Mouse (Mus musculus): ENCODE measurements around the gene Nyap1. TPM values are rescaled to one million over a fixed set of nuclear protein-coding genes. Genes with fewer than 3 reads are reported as not detected.
"Not testable (repeated sequence)": the region's sequence is repeated elsewhere in the genome, so short reads cannot be mapped to it uniquely, and the experiment has no call there.

Nyap1 gene
- total RNA-seq, 2 experiments from 2014 or later = 3.1 to 3.3 TPM

DNA sequence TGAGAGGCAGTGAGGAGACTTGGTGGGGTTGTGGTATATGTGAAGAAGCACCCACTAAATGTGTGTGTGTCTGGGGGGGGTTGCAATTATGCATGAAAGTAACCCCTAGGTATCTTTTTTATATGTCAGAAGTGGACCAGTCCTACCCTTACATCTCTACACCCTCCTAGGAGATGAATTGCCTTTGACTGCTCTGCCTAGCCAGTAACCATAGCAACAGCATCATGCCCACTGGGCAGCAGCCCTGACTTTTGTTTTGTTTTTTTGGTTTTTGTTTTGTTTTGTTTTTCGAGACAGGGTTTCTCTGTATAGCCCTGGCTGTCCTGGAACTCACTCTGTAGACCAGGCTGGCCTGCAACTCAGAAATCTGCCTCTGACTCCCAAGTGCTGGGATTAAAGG, 27.1 kb upstream of the Nyap1 start:
- no peak for DNase-seq

DNA sequence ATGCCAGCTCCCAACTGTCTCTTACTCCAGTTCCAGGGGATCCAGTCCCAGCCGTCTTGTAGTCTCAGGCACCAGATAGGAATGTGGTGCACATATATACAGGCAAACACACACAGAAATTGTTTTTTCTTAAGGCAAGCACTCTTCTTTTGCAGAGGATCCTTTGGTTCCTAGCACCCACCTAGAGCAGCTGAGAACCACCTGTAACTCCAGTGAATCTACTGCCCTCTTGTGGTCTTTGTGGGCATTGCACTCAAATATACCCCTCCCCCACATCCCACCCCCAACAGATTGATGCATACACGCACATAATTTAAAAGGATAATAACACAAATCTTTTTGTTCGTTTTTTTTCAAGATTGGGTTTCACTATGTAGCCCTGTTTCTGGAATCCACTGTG, 24.9 kb upstream of the Nyap1 start:
- no peak for DNase-seq

- no peak for DNase-seq
These were observed 23.4 kb upstream of the Nyap1 start for GRCm38 (mm10) chr5:137764609-137765340.

- DNase-seq = peak; percentile 90
These were observed 18.6 kb upstream of the Nyap1 start for GRCm38 (mm10) chr5:137759971-137760412.

- DNase-seq = no peak
These were observed 17.6 kb upstream of the Nyap1 start for GRCm38 (mm10) chr5:137758921-137759534.

- DNase-seq = peak; percentile 92
These were observed 16.5 kb upstream of the Nyap1 start for GRCm38 (mm10) chr5:137757887-137758286.

GRCm38 (mm10) chr5:137756882-137757661, 15.7 kb upstream of the Nyap1 start:
- DNase-seq = peak; percentile 94

GRCm38 (mm10) chr5:137756106-137756505, 14.7 kb upstream of the Nyap1 start:
- DNase-seq = no peak

GRCm38 (mm10) chr5:137755425-137755824, 14.0 kb upstream of the Nyap1 start:
- DNase-seq = no peak

GRCm38 (mm10) chr5:137753111-137753832, 11.9 kb upstream of the Nyap1 start:
- DNase-seq = peak; percentile 51

DNA sequence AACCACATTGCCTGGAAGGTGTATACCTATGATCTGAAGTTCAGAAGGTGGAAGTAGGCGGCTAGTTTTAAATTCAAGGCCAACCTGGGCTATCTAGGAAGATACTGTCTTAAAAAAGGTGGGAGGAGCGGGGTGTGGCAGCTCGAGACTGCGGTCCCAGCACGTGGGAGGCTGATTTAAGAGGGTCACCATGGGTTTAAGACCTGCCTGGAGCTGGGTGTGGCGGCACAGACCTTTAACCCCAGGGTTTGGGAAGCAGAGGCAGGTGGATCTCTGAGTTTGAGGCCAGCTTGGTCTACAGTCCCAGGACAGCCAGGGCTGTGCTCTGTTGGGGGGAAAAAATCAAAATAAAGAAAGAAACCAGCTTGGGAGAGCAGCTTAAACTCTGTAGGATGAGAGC, 10.6 kb upstream of the Nyap1 start:
- no peak for DNase-seq

DNA sequence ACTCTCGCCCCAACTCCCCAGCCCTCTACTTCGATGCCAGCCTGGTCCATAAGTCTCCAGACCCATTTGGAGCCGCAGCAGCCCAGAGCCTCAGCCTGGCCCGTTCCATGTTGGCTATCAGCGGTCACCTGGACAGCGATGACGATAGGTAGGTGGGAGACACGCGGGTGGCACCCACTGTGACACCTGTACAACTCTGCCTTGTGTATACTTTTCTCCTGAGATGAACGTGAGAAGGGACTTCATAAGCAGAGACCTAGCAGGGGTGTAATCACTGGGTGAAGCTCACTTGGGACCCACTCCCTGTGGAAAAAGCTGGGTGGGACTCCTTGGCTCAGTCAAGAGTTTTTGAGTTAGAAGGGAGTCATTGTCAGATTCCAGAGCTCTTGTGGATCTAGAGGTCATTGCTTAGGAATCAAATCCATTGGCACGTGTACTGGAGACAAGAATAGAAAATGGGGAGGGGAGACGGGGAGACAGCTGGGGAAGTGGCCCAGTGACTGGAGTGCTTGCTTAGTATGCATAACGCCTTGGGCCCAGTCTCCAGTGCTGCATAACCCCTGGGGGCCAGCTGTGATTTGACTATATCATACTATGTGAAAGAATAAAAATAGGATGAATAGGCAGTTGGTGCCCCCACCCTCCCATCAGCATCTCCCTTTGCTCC, 9.9 kb upstream of the Nyap1 start:
- peak; percentile 44 for DNase-seq

DNA sequence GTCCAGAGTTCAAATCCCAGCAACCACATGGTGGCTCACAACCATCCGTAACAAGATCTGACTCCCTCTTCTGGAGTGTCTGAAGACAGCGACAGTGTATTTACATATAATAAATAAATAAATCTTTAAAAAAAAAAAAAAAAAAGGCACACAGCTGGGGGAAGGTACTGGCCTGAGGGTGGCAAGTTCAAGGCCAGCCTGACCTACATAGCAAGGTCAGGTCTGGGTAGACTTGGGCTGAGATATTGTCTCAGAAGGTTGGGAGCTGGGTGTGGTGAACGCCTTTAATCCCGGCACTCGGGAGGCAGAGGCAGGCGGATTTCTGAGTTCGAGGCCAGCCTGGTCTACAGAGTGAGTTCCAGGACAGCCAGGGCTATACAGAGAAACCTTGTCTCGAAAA, 8.8 kb upstream of the Nyap1 start:
- DNase-seq = not testable (repeated sequence)

- no peak for DNase-seq
These were observed 7.9 kb upstream of the Nyap1 start for GRCm38 (mm10) chr5:137749196-137749836.

GRCm38 (mm10) chr5:137748130-137748770, 6.8 kb upstream of the Nyap1 start:
- DNase-seq = peak; percentile 57

- peak; percentile 67 for DNase-seq
These were observed 6.0 kb upstream of the Nyap1 start for GRCm38 (mm10) chr5:137747326-137747961.

DNA sequence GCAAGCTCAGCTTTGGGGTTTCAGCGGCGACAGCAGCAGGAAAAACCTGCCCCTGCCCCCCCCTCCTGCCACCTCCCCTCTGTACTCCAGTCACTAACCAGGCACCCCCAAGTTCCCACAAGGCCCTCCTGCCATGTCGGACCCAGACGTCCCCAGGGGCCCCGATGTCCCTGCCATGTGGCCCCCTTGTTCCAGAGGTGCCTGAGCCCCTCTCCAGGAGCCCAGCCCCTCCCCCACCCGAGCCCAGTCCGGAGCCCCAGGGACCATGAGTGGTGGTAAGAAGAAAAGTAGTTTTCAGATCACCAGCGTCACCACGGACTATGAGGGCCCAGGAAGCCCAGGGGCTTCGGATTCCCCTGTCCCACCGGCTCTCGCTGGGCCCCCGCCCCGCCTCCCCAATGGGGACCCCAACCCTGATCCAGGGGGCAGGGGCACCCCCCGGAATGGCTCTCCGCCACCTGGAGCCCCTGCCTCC, 5.5 kb upstream of the Nyap1 start:
- peak; percentile 47 for DNase-seq

GRCm38 (mm10) chr5:137746282-137746850, 5.0 kb upstream of the Nyap1 start:
- DNase-seq = peak; percentile 85

- DNase-seq = peak; percentile 97
These were observed 4.1 kb upstream of the Nyap1 start, which contains the start of gene Tsc22d4 for GRCm38 (mm10) chr5:137745214-137746171. TSS of gene Tsc22d4 (plus strand) at chr5:137745730.
